Mouse (Mus musculus): ENCODE results near the gene Otogl.

- TF ChIP-seq CTCF (IDR thresholded peaks at IDR 0.05; ENCODE audit: low read depth, low read length) (no peak), POLR2A (IDR thresholded peaks at IDR 0.05; ENCODE audit: extremely low read depth, insufficient read depth, low read length) (no peak)
Observed at GRCm38 (mm10) chr10:107913013-107913412, 1.1 kb upstream of the Otogl start.
